Mouse (Mus musculus) lung, adult 18-20 months (tissue): ENCODE data around the gene Cyth1.
A peak's percentile ranks its signal among the peaks of the same experiment; 100 is the strongest.

ENCODE experiments used
- DNase-seq, 2 experiments: peaks; one replicate each; pipeline ENCODE4 v3.0.0; 2022; ENCODE audit warnings: mixed read lengths in 2 of 2

Cyth1 gene

DNA sequence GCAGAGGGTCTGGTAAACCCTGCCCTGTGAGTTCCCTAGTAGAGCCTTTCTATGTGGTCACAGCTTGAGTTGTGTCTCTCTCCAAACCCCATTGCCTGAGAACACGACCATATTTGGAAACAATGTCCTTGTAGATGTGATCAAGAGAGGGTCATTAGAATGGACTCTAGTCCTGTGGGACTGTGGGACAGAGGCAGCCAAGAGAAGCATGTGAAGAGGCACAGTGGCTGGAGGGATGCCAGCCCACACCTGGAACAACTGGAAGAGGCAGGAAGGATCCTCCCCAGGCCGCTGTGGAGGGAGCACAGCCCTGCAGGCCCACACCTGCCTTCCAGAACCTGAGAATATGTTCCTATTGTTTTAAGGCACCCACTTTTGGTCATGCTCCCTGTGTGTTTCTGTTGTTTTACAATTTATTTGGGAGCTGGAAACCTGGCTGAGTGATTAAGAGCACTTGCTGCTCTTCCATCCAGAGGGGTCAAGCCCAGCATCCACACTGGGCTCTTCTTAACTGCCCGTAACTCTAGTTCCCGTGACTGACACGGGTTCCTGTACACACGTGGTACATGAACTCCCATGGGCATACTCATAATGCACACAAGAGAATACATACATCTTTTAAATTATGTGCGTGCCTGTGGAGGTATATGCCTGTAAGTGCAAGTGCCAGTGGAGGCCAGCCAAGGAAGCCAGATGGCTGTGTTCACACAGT, 5.2 kb upstream of the Cyth1 start:
- no peak for DNase-seq

- DNase-seq: peak in 1 of 2 experiments; percentile 58
Observed at GRCm38 (mm10) chr11:118249012-118249383, 606 bp upstream of the Cyth1 start.

DNA sequence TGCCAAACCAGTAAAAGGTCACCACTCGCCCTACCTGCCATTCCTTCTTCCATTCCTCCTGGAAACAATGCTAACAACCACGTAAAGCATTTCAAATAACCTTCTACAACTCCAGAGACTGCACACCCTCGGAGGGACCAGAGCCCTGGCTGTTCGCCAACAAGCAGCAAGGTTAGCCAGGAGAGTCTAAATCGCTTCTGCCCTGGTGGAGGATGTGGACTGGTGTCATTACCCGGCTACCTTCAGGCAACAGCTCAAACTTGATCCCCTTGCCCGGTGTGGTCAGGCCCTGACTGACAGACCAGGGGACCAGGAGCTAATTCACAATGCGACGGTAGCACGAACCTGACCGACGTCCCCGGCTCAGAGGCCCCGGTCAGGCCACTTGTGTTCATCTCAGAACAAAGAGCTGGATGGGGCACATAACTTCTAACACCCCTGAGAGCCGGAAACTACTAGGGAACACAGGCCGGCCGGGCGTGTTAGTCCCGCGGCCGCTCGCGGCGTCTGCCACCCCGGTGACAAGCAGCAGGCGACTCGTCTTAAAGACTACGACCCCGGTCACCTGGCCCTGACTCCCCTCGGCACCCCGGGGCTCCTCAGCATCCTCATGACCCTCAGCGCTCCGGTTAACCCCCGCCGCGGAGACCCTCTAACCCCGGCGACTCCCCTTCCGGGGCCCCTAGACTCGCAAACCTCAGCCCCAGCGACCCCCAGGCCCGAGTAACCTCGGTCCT, 865 bp downstream of the Cyth1 start:
- peak; percentile 59 to 70 for DNase-seq

DNA sequence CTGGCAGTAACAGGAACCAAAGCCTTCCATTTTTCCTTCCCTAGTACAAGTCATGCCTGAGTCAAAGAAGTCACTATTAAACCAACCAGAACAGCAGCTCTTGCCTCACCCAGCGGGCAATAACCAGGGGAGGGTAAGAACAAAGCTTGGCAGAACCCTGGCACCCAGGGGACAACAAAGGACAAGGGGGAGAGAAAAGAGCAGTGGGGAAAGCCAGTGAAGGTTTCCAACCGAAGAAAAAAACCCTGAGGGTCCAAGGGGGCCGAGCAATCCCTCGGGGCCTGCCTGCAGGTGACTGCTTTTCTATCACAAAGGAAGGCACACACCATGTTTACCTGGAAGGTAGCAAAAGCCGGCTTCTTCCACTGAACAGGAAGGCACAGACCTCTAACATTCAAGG, 1.7 kb downstream of the Cyth1 start:
- DNase-seq: peak in 1 of 2 experiments; percentile 8

GRCm38 (mm10) chr11:118245130-118245529, 3.3 kb downstream of the Cyth1 start:
- peak in 1 of 2 experiments; percentile 2 for DNase-seq

- DNase-seq: peak in 1 of 2 experiments; percentile 9
Observed at GRCm38 (mm10) chr11:118243627-118244261, 4.6 kb downstream of the Cyth1 start.

DNA sequence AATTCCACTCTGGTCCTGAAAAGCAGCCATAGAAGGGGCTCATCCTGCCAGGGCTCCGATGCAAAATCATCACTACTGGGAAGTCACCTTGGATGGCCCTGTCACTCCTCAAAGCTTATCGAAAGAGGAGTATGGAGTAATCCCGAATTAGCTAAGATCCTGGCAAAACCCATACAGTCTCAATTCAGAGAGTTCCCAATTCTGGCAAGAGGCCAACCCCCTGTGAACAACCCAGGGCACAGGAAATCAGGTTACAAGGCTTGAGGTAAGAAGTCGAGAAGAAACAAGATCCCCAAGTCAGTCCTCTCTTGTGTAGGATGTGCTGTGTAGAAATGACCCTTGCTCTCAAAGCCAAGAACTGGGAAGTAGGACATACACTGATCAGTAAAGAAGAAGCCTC, 5.9 kb downstream of the Cyth1 start:
- peak in 1 of 2 experiments; percentile 45 for DNase-seq

DNA sequence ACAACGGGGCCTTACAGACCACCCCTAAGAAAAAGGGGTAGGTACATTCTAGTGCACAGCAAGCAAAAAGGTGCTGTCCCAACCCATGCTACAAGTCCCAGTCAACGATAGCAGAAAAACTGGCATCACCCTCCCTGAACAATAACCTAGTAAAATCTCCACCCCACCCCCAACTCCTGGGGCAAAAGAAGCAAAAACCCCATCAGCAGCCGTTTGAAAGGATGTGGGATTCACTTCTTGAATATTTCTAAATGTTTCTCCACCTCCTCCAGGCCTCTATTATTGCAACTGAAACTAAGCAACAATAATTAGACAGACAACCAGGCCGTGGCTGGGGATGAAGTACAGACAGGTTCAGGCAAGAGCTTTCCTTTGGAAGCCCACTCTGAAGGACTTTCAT, 8.0 kb downstream of the Cyth1 start:
- DNase-seq: no peak

GRCm38 (mm10) chr11:118239281-118240198, 8.9 kb downstream of the Cyth1 start:
- DNase-seq: no peak

- no peak for DNase-seq
Observed at GRCm38 (mm10) chr11:118236520-118237190, 11.7 kb downstream of the Cyth1 start.

DNA sequence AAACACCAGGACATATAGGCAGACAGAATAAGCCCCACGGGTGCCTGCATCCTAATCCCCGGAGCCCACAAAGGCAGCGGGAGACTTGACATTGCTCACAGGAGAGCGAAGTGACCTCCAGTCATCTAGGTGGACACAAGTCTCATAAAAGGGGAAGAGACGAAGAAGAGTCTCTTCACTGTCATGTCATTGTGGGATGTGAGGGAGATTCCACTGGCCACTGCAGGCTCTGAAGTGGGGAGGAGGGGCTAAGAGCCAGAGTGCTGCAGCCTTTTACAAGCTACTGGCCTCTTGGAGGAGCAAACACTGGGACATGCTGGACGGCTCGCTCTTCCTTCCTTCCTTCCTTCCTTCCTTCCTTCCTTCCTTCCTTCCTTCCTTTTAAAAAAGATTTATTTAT, 13.5 kb downstream of the Cyth1 start:
- no peak for DNase-seq

GRCm38 (mm10) chr11:118234500-118234899, 13.9 kb downstream of the Cyth1 start:
- peak; percentile 39 to 66 for DNase-seq

DNA sequence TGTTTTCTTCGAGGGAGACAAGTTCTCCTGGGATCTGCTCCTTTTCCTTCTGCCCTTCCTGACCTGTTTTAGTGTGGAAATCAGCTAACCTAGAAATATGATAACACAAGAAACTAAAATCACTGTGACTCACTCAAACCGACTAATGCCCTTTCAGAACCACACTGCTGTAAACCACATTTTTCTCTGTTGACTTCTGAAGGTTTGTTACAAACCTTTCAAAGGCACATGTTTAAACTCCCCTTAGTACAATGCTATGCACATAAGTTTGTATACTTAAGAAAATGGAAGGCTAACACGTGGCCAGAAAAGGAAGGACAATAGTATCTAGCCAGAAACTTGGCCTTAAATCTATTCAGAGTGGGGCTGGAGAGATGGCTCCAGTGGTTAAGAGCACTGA, 14.5 kb downstream of the Cyth1 start:
- no peak for DNase-seq

GRCm38 (mm10) chr11:118232314-118232831, 16.0 kb downstream of the Cyth1 start:
- DNase-seq: peak; percentile 55 to 58

DNA sequence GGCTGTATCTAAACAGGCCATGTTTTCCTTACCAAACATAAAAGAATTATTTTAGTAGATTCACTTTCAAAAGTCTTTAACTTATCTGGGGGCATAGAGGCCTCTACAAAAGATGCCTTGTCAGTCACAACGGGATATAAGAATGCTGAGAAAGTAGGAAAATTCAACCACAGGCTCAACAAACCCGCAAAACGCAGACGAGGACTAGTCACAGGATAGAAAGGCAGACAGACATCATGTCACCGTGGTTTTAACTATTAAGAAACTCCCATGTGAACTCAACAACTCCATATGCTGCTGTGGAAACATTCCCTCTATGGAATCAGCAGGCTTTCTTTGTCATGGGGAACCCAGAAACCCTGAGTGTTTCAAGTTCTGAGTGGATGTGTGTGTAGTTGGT, 18.5 kb downstream of the Cyth1 start:
- no peak for DNase-seq

GRCm38 (mm10) chr11:118227650-118228049, 20.7 kb downstream of the Cyth1 start:
- peak; percentile 56 to 62 for DNase-seq

- DNase-seq: no peak
Observed at GRCm38 (mm10) chr11:118226850-118227249, 21.5 kb downstream of the Cyth1 start.

GRCm38 (mm10) chr11:118225862-118226261, 22.5 kb downstream of the Cyth1 start:
- DNase-seq: no peak

GRCm38 (mm10) chr11:118225056-118225836, 23.1 kb downstream of the Cyth1 start:
- DNase-seq: no peak

DNA sequence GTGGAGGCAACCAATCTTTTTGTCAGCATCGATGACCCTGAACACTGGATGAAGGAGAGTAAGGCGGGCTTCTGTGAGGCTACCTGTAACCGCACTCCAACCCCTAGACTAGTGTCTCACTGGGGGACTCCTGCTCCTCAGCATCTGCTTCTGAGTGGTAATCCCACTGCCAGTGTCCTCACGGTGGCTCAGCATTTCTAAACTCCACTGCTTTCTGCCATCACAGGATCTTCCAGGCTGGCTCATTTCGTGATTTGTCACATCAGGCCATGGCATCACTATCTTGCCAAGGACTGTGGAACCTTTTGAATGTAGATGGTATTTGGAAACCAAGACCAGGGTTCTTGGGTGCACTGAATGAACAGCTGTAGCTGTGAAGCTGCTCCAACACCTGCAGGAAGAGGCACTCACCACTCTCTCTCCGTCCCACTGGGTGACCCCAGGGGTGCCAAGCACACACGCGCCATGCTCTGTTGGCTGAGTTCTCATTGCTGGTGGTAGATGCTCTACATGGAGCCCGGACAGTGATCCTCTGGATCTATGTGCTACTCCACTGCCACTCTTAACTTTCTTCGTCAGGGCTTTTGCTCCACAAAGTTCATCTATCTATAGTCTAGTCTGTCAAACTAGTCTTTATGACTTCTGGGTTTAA, 24.9 kb downstream of the Cyth1 start:
- DNase-seq: no peak

DNA sequence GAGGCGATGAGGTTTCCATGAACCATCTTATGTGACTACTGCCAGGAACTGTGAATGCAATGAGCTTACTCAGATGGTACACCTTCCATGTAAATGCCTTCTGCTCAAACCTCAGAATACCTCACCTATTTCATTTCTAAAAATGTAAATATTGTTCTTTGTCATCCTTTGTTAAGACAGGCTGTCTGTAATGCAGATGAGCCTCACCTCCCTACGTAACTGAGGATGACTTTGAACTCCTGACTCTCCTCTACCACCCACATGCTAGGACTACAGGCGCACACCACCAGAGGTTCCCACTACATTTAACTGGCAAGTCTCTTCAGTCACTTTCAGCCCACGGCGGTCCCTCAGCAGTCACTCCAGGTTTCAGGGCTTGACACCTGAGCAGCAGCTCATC, 25.5 kb downstream of the Cyth1 start:
- DNase-seq: no peak
